Mouse (Mus musculus) lung, embryonic 15.5 days (tissue): Measurements from ENCODE around the gene Nectin1. TPM values are rescaled to one million over a fixed set of nuclear protein-coding genes. Genes with fewer than 3 reads are reported as not detected.

Experiments
- ATAC-seq: fragments of 200-750 bp; cut with Nextera tagmentation; 2 replicates; pipeline ENCODE4 v1.8.0; 2017; ENCODE audit warnings: moderate number of reproducible peaks, borderline replicate concordance; ENCODE audit not compliant: low FRiP score, low TSS enrichment; ENCODE audit errors: extremely low read depth
- H3K27ac ChIP-seq: fragments of 300-500 bp; sonication (generic); 2 replicates; pipeline ENCODE4 v1.5.1; 2015; ENCODE audit warnings: moderate library complexity, mild to moderate bottlenecking, inconsistent platforms
- H3K27me3 ChIP-seq: fragments of 300-500 bp; sonication (generic); 2 replicates; pipeline ENCODE4 v1.6.1; 2015; ENCODE audit warnings: inconsistent platforms
- H3K36me3 ChIP-seq: fragments of 300-500 bp; sonication (generic); 2 replicates; pipeline ENCODE4 v1.6.1; 2015; ENCODE audit warnings: inconsistent platforms
- H3K4me1 ChIP-seq: fragments of 300-500 bp; sonication (generic); 2 replicates; pipeline ENCODE4 v1.6.1; 2015; ENCODE audit warnings: inconsistent platforms
- H3K4me2 ChIP-seq: fragments of 300-500 bp; sonication (generic); 2 replicates; pipeline ENCODE4 v1.6.1; 2015; ENCODE audit warnings: inconsistent platforms, mild to moderate bottlenecking, moderate library complexity
- H3K4me3 ChIP-seq: fragments of 300-500 bp; sonication (generic); 2 replicates; pipeline ENCODE4 v1.5.1; 2015; ENCODE audit warnings: mild to moderate bottlenecking, inconsistent platforms
- H3K9ac ChIP-seq: fragments of 300-500 bp; sonication (generic); 2 replicates; pipeline ENCODE4 v1.6.1; 2015; ENCODE audit warnings: inconsistent platforms
- H3K9me3 ChIP-seq: fragments of 300-500 bp; sonication (generic); 2 replicates; pipeline ENCODE4 v1.6.1; 2016; ENCODE audit warnings: inconsistent platforms
- WGBS: fragments of 180-500 bp; shearing (Covaris S2); methylation state at CpG from one replicate; pipeline ENCODE4 v1.1.7; 2015; 5-methylcytosine and 5-hydroxymethylcytosine counted together
- polyA plus RNA-seq: library from polyadenylated mRNA; unstranded; fragments of >200 nt; fragmentation: Nextera tagmentation; extraction: Ambion mirVana; gene quantifications from 2 replicates; pipeline ENCODE4 v1.2.1, GENCODE M21; 2015

The Nectin1 gene
- polyA plus RNA-seq, 1 experiment from 2014 or later = 5.5 TPM

GRCm38 (mm10) chr9:43826558-43827253 is 82.9 kb downstream of the Nectin1 start:
- ATAC-seq = no peak
- Histone ChIP-seq H3K9ac (no peak overlapping the region), H3K4me2 (no peak overlapping the region), H3K4me1 (no peaks in the 10 kb centered on the region), H3K36me3 (no peaks in the 10 kb centered on the region), H3K9me3 (no peaks in the 10 kb centered on the region), H3K4me3 (no peak overlapping the region), H3K27me3 (no peaks in the 10 kb centered on the region), H3K27ac (no peak overlapping the region)
- 44% methylated on average over 8 of the region's 8 CpGs for WGBS

DNA sequence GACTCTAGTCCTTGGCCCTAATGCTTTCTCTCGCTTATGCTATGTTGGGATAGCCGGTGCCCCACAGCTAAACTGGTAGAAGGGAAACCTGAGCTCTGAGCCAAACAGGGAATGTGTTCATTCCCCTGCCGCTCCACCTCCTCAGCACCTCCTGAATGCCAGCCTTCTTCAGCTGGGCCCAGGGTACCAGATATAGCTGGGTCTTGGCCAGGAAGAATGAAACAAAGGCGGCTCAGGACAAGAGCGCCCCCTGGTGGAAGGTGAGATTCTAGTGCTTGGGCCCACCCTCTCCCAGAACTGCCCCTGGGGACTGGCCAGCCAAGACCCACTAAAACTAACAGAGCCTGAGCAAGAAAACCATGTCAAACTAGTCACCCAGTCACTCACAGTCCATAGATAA is 83.8 kb downstream of the Nectin1 start:
- H3K4me1 ChIP-seq = no peaks in the 10 kb centered on the region
- no peaks in the 10 kb centered on the region for H3K27me3 ChIP-seq
- H3K9ac ChIP-seq = no peak overlapping the region
- WGBS = 44% methylated on average over 5 of the region's 5 CpGs
- H3K27ac ChIP-seq = no peak overlapping the region
- H3K9me3 ChIP-seq = no peaks in the 10 kb centered on the region
- H3K36me3 ChIP-seq = no peaks in the 10 kb centered on the region
- ATAC-seq = no peak
- no peak overlapping the region for H3K4me2 ChIP-seq
- no peak overlapping the region for H3K4me3 ChIP-seq

DNA sequence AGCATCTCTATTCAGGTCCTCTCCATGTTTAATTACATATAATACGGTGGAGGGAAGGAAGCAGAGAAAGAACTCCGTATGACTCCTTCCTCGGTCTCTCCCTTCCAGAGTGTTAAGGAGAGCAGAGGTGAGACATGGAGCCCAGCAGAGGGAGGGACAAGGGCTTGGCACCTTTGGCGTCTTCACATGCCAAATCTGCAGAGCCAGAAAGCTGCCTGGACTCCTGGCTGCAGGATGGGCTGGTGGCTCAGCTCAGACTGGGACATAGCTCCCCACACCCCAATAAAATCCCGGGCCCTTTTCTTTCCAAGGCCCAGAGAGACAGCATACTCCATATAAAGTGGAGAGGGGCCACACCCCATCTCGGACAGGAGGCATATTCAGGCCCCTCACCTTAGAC is 85.2 kb downstream of the Nectin1 start:
- Histone ChIP-seq H3K4me3 (no peak overlapping the region), H3K9ac (no peak overlapping the region), H3K27ac (no peak overlapping the region), H3K4me1 (no peaks in the 10 kb centered on the region), H3K27me3 (no peaks in the 10 kb centered on the region), H3K36me3 (no peaks in the 10 kb centered on the region), H3K4me2 (no peak overlapping the region), H3K9me3 (no peaks in the 10 kb centered on the region)
- WGBS = 61% methylated on average over 6 of the region's 6 CpGs
- ATAC-seq = no peak

GRCm38 (mm10) chr9:43833232-43833631 is 89.4 kb downstream of the Nectin1 start:
- H3K27me3 ChIP-seq = no peaks in the 10 kb centered on the region
- H3K4me1 ChIP-seq = no peaks in the 10 kb centered on the region
- H3K27ac ChIP-seq = no peak overlapping the region
- H3K4me2 ChIP-seq = no peak overlapping the region
- H3K9me3 ChIP-seq = no peaks in the 10 kb centered on the region
- WGBS = 85% methylated on average over 8 of the region's 8 CpGs
- H3K36me3 ChIP-seq = no peaks in the 10 kb centered on the region
- no peak overlapping the region for H3K4me3 ChIP-seq
- no peak overlapping the region for H3K9ac ChIP-seq
- ATAC-seq = no peak

GRCm38 (mm10) chr9:43834283-43834682 is 90.5 kb downstream of the Nectin1 start:
- no peaks in the 10 kb centered on the region for H3K36me3 ChIP-seq
- no peaks in the 10 kb centered on the region for H3K4me1 ChIP-seq
- H3K4me2 ChIP-seq = no peak overlapping the region
- H3K9ac ChIP-seq = no peak overlapping the region
- no peak overlapping the region for H3K4me3 ChIP-seq
- no peaks in the 10 kb centered on the region for H3K27me3 ChIP-seq
- H3K27ac ChIP-seq = no peak overlapping the region
- H3K9me3 ChIP-seq = no peaks in the 10 kb centered on the region
- no peak for ATAC-seq
- WGBS = 83% methylated on average over 13 of the region's 13 CpGs

DNA sequence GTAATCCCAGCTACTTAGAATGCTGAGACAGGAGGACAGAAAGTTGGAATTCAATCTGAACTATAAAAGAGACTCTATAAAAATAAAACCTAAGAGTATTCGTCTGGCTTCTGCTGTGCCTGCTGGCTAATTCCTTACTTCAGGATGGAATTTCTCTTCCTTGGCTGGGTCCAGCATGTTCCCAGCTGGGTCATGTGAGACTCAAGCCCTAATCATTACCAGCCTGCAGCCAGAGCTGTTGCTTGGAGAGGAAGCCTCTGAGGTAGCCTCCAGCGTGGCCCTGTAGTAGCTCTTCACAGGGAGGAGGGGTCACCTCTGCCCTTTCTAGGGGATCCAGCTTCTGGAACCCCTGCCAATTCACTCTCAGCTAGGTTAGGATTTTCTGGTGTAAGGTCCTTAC is 94.8 kb downstream of the Nectin1 start:
- Histone ChIP-seq H3K36me3 (no peaks in the 10 kb centered on the region), H3K4me2 (no peak overlapping the region), H3K4me3 (no peak overlapping the region), H3K27me3 (peaks cover 7% of the 10 kb centered on the region), H3K27ac (no peak overlapping the region), H3K4me1 (peaks cover 9% of the 10 kb centered on the region), H3K9me3 (no peaks in the 10 kb centered on the region), H3K9ac (no peak overlapping the region)
- WGBS = 56% methylated on average over 2 of the region's 2 CpGs
- no peak for ATAC-seq

GRCm38 (mm10) chr9:43842921-43843577 is 99.3 kb downstream of the Nectin1 start:
- H3K27me3 ChIP-seq = peaks cover 32% of the 10 kb centered on the region
- ATAC-seq = peak; percentile 56; the same call in 1 of the 2 replicates

DNA sequence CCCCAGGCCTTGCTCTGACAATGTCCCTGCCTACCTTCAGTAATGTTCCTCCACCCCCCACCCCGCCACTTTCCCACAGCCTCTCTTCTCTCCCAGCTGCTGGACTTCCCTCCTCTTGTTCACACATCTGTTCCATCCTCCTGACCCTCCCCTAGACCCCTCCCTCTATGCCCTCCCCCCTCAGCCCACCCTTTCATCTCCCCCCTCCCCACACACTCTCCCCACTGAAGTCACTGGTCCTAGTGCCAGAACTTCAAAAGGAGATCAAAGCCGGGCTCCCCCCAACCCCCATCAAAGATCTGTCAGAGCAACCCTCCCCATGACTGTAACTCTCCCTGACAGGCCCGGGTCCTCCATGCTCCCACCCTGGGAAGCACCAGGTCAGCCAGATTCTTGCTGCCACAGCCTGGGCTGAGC is 99.9 kb downstream of the Nectin1 start:
- Histone ChIP-seq H3K36me3 (no peaks in the 10 kb centered on the region), H3K4me2 (no peak overlapping the region), H3K27ac (no peak overlapping the region), H3K9me3 (no peaks in the 10 kb centered on the region), H3K27me3 (peaks cover 32% of the 10 kb centered on the region), H3K9ac (no peak overlapping the region), H3K4me3 (no peak overlapping the region), H3K4me1 (peaks cover 9% of the 10 kb centered on the region)
- peak; percentile 29; the same call in 1 of the 2 replicates for ATAC-seq
- 0% methylated on average over 3 of the region's 3 CpGs for WGBS

More at GRCm38 (mm10) chr9:43842921-43843577, 99.3 kb downstream of the Nectin1 start:
- H3K4me2 ChIP-seq = peak overlapping the region; percentile 10; the same call in 1 of the 2 replicates
- no peak overlapping the region for H3K4me3 ChIP-seq
- WGBS = 5% methylated on average over 7 of the region's 8 CpGs
- H3K9me3 ChIP-seq = no peaks in the 10 kb centered on the region
- no peaks in the 10 kb centered on the region for H3K36me3 ChIP-seq
- no peak overlapping the region for H3K9ac ChIP-seq
- peaks cover 9% of the 10 kb centered on the region for H3K4me1 ChIP-seq
- no peak overlapping the region for H3K27ac ChIP-seq

GRCm38 (mm10) chr9:43845660-43846455 is 102.1 kb downstream of the Nectin1 start:
- no peak overlapping the region for H3K9ac ChIP-seq
- H3K36me3 ChIP-seq = no peaks in the 10 kb centered on the region
- no peak overlapping the region for H3K27ac ChIP-seq
- WGBS = 9% methylated on average over 17 of the region's 17 CpGs
- peaks cover 32% of the 10 kb centered on the region for H3K27me3 ChIP-seq
- H3K4me1 ChIP-seq = peaks cover 9% of the 10 kb centered on the region
- no peak for ATAC-seq
- no peak overlapping the region for H3K4me3 ChIP-seq
- no peaks in the 10 kb centered on the region for H3K9me3 ChIP-seq
- no peak overlapping the region for H3K4me2 ChIP-seq

DNA sequence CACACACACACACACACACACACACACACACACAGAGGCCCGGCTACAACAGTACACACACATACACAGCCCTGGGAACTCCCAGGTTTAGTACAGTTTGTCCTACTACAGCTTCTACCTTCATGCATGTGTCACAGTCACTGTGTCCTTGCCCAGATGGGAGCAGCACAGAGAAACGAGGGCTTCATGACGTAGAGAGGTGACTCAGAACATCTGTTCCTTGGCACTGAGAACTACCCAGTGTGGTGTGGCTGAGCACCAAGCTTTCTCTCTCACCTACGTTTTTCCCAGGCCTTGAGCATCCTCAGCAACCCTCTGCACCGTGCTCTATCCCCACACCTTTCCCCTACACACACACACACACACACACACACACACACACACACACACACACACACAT is 104.1 kb downstream of the Nectin1 start:
- H3K27ac ChIP-seq = no peak overlapping the region
- H3K27me3 ChIP-seq = peaks cover 28% of the 10 kb centered on the region
- 43% methylated on average over 5 of the region's 5 CpGs for WGBS
- H3K9ac ChIP-seq = no peak overlapping the region
- H3K4me3 ChIP-seq = no peak overlapping the region
- no peak overlapping the region for H3K4me2 ChIP-seq
- no peaks in the 10 kb centered on the region for H3K9me3 ChIP-seq
- no peaks in the 10 kb centered on the region for H3K36me3 ChIP-seq
- no peak for ATAC-seq
- peaks cover 6% of the 10 kb centered on the region for H3K4me1 ChIP-seq

DNA sequence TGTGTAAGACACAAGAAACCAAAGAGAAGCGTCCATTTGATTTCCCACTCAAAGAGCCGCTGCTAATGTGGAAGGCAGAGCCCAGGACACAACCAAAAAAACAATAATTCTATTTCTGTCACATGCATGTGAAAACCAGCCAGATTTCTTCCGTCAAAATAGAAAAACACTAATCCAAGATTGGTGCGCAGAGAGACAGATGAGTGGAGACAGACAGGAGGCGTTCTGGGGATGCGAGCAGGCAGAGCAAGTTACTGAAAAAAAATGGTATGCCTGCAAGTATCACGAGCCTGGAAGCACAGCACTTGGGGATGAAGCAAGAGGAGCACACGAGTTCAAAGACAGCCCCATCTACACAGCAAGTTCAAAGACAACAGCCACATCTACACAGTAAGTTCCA is 106.5 kb downstream of the Nectin1 start:
- Histone ChIP-seq H3K4me1 (no peaks in the 10 kb centered on the region), H3K27ac (no peak overlapping the region), H3K27me3 (peaks cover 12% of the 10 kb centered on the region), H3K9ac (no peak overlapping the region), H3K9me3 (no peaks in the 10 kb centered on the region), H3K36me3 (no peaks in the 10 kb centered on the region), H3K4me3 (no peak overlapping the region), H3K4me2 (no peak overlapping the region)
- no peak for ATAC-seq
- 58% methylated on average over 8 of the region's 8 CpGs for WGBS

- Histone ChIP-seq H3K36me3 (no peaks in the 10 kb centered on the region), H3K27ac (no peak overlapping the region), H3K4me3 (no peak overlapping the region), H3K4me1 (no peaks in the 10 kb centered on the region), H3K9me3 (no peaks in the 10 kb centered on the region), H3K4me2 (no peak overlapping the region), H3K9ac (no peak overlapping the region), H3K27me3 (0 out of 2 replicates have a peak, but pooled peaks cover 3% of the 10 kb centered on the region)
- no peak for ATAC-seq
- WGBS = 69% methylated on average over 7 of the region's 7 CpGs
Observed at GRCm38 (mm10) chr9:43851154-43851553, 107.4 kb downstream of the Nectin1 start.
